Mouse (Mus musculus) CH12.LX (cell line): ENCODE results near the gene Med8. TPM values are rescaled to one million over a fixed set of nuclear protein-coding genes. Genes with fewer than 3 reads are reported as not detected.

Source experiments
- DNase-seq: peaks from one replicate; pipeline ENCODE4 v3.0.0-alpha.2; 2013; ENCODE audit errors: extremely low read depth
- H3K27ac ChIP-seq: 2 replicates; pipeline ENCODE4 v1.5.1; 2012; ENCODE audit warnings: low read depth, mild to moderate bottlenecking, control low read depth, moderate library complexity; ENCODE audit not compliant: insufficient read depth
- H3K27me3 ChIP-seq: replicated peaks from 2 replicates; pipeline ENCODE3; 2012; ENCODE audit warnings: inconsistent platforms
- H3K36me3 ChIP-seq, 2 experiments: replicated peaks in 1 of 2; 2 replicates each; pipeline versions ENCODE3 to v1.6.1; 2012; ENCODE audit warnings: inconsistent platforms in 1 of 2, low read length in 1 of 2, mild to moderate bottlenecking in 1 of 2, mixed read lengths in 1 of 2, moderate library complexity in 1 of 2; ENCODE audit not compliant: control insufficient read depth in 1 of 2, insufficient read depth in 1 of 2
- H3K4me1 ChIP-seq, 2 experiments: 2 replicates each; pipeline ENCODE4 v1.6.1; 2012; ENCODE audit warnings: inconsistent platforms in 1 of 2, moderate library complexity in 1 of 2; ENCODE audit not compliant: insufficient read depth in 2 of 2, control insufficient read depth in 1 of 2
- H3K4me2 ChIP-seq: 2 replicates; pipeline ENCODE4 v1.6.1; 2012; ENCODE audit warnings: low read depth, mild to moderate bottlenecking, control low read depth; ENCODE audit not compliant: poor library complexity, insufficient read depth, severe bottlenecking
- H3K4me3 ChIP-seq, 3 experiments: fragments of 150-350 bp in 1 of 3; sonication (generic) in 1 of 3; replicated peaks in 1 of 3; 2 replicates each; pipeline versions ENCODE3 to v1.5.1; 2011 to 2012; ENCODE audit warnings: low read depth in 2 of 3, low read length in 2 of 3, mild to moderate bottlenecking in 2 of 3, moderate library complexity in 2 of 3, control low read depth in 1 of 3, improper control_type of control experiment in 1 of 3, inconsistent platforms in 1 of 3, mixed read lengths in 1 of 3; ENCODE audit not compliant: poor library complexity in 1 of 3
- H3K79me2 ChIP-seq: replicated peaks from 2 replicates; pipeline ENCODE4 v1.6.1; 2012; ENCODE audit warnings: mild to moderate bottlenecking, moderate library complexity; ENCODE audit not compliant: control insufficient read depth, poor library complexity, insufficient read depth, severe bottlenecking; ENCODE audit errors: extremely low read depth
- H3K9ac ChIP-seq: 2 replicates; pipeline ENCODE4 v1.6.1; 2012; ENCODE audit warnings: low read depth, mild to moderate bottlenecking, control low read depth, moderate library complexity; ENCODE audit not compliant: insufficient read depth
- H3K9me3 ChIP-seq: replicated peaks from 2 replicates; pipeline ENCODE3; 2012; ENCODE audit warnings: low read length, inconsistent platforms, mixed read lengths
- BHLHE40 ChIP-seq: IDR thresholded peaks from 2 replicates; pipeline ENCODE4 v1.6.1; 2011; ENCODE audit warnings: mild to moderate bottlenecking, low read depth, low read length, improper control_type of control experiment
- CHD1 ChIP-seq: IDR thresholded peaks from 2 replicates; pipeline ENCODE4 v1.6.1; 2012; ENCODE audit warnings: low read depth, low read length, improper control_type of control experiment, inconsistent platforms
- CTCF ChIP-seq, 2 experiments: IDR thresholded peaks in 1 of 2; conservative IDR thresholded peaks in 1 of 2; 2 replicates each; pipeline ENCODE4 v1.5.1; 2011 to 2012; ENCODE audit warnings: low read depth in 2 of 2, low read length in 2 of 2, improper control_type of control experiment in 1 of 2, inconsistent platforms in 1 of 2, mild to moderate bottlenecking in 1 of 2, moderate library complexity in 1 of 2
- E2F4 ChIP-seq: IDR thresholded peaks from 2 replicates; pipeline ENCODE4 v1.6.1; 2011; ENCODE audit warnings: low read depth, low read length, improper control_type of control experiment; ENCODE audit not compliant: insufficient replicate concordance
- EP300 ChIP-seq: IDR thresholded peaks from 2 replicates; pipeline ENCODE4 v1.6.1; 2011; ENCODE audit warnings: low read length, improper control_type of control experiment
- ETS1 ChIP-seq: conservative IDR thresholded peaks from 2 replicates; pipeline ENCODE4 v1.6.1; 2012; ENCODE audit warnings: low read depth, mild to moderate bottlenecking, inconsistent platforms, low read length, improper control_type of control experiment, moderate library complexity
- HCFC1 ChIP-seq: IDR thresholded peaks from 2 replicates; pipeline ENCODE4 v1.6.1; 2012; ENCODE audit warnings: low read depth, mild to moderate bottlenecking, inconsistent platforms, low read length, improper control_type of control experiment
- MAX ChIP-seq: IDR thresholded peaks from 2 replicates; pipeline ENCODE4 v1.6.1; 2011; ENCODE audit warnings: low read length, improper control_type of control experiment
- MYC ChIP-seq: IDR thresholded peaks from 2 replicates; pipeline ENCODE4 v1.6.1; 2011; ENCODE audit warnings: low read depth, mild to moderate bottlenecking, improper control_type of control experiment, low read length
- POLR2AphosphoS2 ChIP-seq: IDR thresholded peaks from 2 replicates; pipeline ENCODE4 v1.6.1; 2011; ENCODE audit warnings: low read depth, low read length, improper control_type of control experiment
- RCOR1 ChIP-seq: conservative IDR thresholded peaks from 2 replicates; pipeline ENCODE4 v1.6.1; 2012; ENCODE audit warnings: low read depth, mild to moderate bottlenecking, inconsistent platforms, low read length, improper control_type of control experiment
- TBP ChIP-seq: conservative IDR thresholded peaks from 2 replicates; pipeline ENCODE4 v1.6.1; 2011; ENCODE audit warnings: low read depth, low read length, improper control_type of control experiment
- UBTF ChIP-seq: IDR thresholded peaks from 2 replicates; pipeline ENCODE4 v1.6.1; 2012; ENCODE audit warnings: low read depth, mild to moderate bottlenecking, inconsistent platforms, low read length, improper control_type of control experiment, moderate library complexity
- USF1 ChIP-seq: IDR thresholded peaks from 2 replicates; pipeline ENCODE4 v1.6.1; 2014; ENCODE audit warnings: low read depth, mild to moderate bottlenecking, inconsistent platforms, low read length, improper control_type of control experiment
- USF2 ChIP-seq: conservative IDR thresholded peaks from 2 replicates; pipeline ENCODE4 v1.6.1; 2011; ENCODE audit warnings: low read depth, low read length, improper control_type of control experiment
- ZC3H11A ChIP-seq: IDR thresholded peaks from 2 replicates; pipeline ENCODE4 v1.6.1; 2012; ENCODE audit warnings: low read depth, mild to moderate bottlenecking, inconsistent platforms, low read length, improper control_type of control experiment
- ZMIZ1 ChIP-seq: IDR thresholded peaks from 2 replicates; pipeline ENCODE4 v1.6.1; 2012; ENCODE audit warnings: low read depth, mild to moderate bottlenecking, inconsistent platforms, low read length, improper control_type of control experiment
- ZNF384 ChIP-seq: IDR thresholded peaks from 2 replicates; pipeline ENCODE4 v1.6.1; 2012; ENCODE audit warnings: low read depth, low read length, improper control_type of control experiment, inconsistent platforms
- dilution Hi-C: fragments of 300-500 bp; cut with MboI; formaldehyde crosslinking; loops from 2 replicates; pipeline ENCODE4 v1.14.3; 2020; ENCODE audit warnings: low sequenced_read_pairs; ENCODE audit not compliant: extremely low pct_unique_long_range_greater_than_20kb, extremely low pct_ligation_motif_present
- in situ Hi-C: fragments of 300-500 bp; cut with MboI; formaldehyde crosslinking; loops from 3 replicates; pipeline ENCODE4 v1.14.3; 2019; ENCODE audit warnings: low sequenced_read_pairs, low pct_ligation_motif_present, low pct_unique_long_range_greater_than_20kb, mixed read lengths
- polyA plus RNA-seq: library from polyadenylated mRNA; unstranded; fragments of >175 nt; gene quantifications from 2 replicates; pipeline ENCODE4 v1.2.1, GENCODE M21; 2012; ENCODE audit warnings: low read depth; ENCODE audit not compliant: insufficient read length
- total RNA-seq, 2 experiments: library from RNA; depleted of rRNA; stranded (reverse); fragments of 300-350 nt in 1 of 2; fragments of >200 nt in 1 of 2; gene quantifications; 2 replicates each; pipeline ENCODE4 v1.2.3; 2012 to 2014

Gene Med8
- total and polyA plus RNA-seq, 3 experiments = 102 to 152 (median 109) TPM

- dilution Hi-C loops = no loop called here
- Histone ChIP-seq H3K9ac (no peak overlapping the region), H3K79me2 (no peaks in the 10 kb centered on the region), H3K4me1 (peaks cover 9 to 30% of the 10 kb centered on the region in 2 experiments), H3K4me2 (no peak overlapping the region), H3K4me3 (no peak overlapping the region), H3K36me3 (peaks cover 93 to 99% of the 10 kb centered on the region in 2 experiments), H3K9me3 (no peaks in the 10 kb centered on the region), H3K27ac (no peak overlapping the region)
- DNase-seq = peak; percentile 71
- TF ChIP-seq ZMIZ1 (no peak), TBP (no peak), EP300 (peak; percentile 43; the same call in 1 of the 2 replicates), POLR2AphosphoS2 (no peak), ETS1 (peak; percentile 22; the same call in 1 of the 2 replicates), CTCF (conservative IDR thresholded peaks at IDR 0.05 in 1 of 2, IDR thresholded peaks at IDR 0.05 in 1 of 2; ENCODE audit: low read depth in 2 of 2, low read length in 2 of 2) (no peak), USF1 (no peak), BHLHE40 (peak; percentile 40; the same call in 1 of the 2 replicates), UBTF (0 out of 2 replicates have a peak, but pooled peaks have one; percentile 20)
- TF ChIP-seq, all 38 proteins: peak for 4
- in situ Hi-C loops = no loop called here
- H3K27me3 ChIP-seq = no peaks in the 10 kb centered on the region
These were observed 25.9 kb upstream of the Med8 start for GRCm38 (mm10) chr4:118383271-118383670.

GRCm38 (mm10) chr4:118387316-118387715 is 21.8 kb upstream of the Med8 start:
- Histone ChIP-seq H3K79me2 (no peaks in the 10 kb centered on the region), H3K27ac (no peak overlapping the region), H3K4me2 (no peak overlapping the region), H3K36me3 (peaks cover 98 to 100% of the 10 kb centered on the region in 2 experiments), H3K27me3 (no peaks in the 10 kb centered on the region), H3K4me3 (no peak overlapping the region), H3K4me1 (peaks cover 13 to 41% of the 10 kb centered on the region in 2 experiments), H3K9me3 (no peaks in the 10 kb centered on the region), H3K9ac (no peak overlapping the region)
- TF ChIP-seq CHD1 (no peak), MAX (no peak), EP300 (no peak), RCOR1 (no peak), USF2 (no peak), ZC3H11A (no peak), HCFC1 (no peak), MYC (no peak), BHLHE40 (no peak), ZMIZ1 (no peak), E2F4 (no peak), ETS1 (no peak), ZNF384 (no peak)
- dilution Hi-C loops = no loop called here
- in situ Hi-C loops = no loop called here
- DNase-seq = no peak
